Mouse (Mus musculus) embryonic facial prominence, embryonic 13.5 days (tissue): ENCODE data around the gene Epn2. TPM values are rescaled to one million over a fixed set of nuclear protein-coding genes. Genes with fewer than 3 reads are reported as not detected.

Experiments used
- ATAC-seq: fragments of 200-750 bp; cut with Nextera tagmentation; 2 replicates; pipeline ENCODE4 v1.8.0; 2017; ENCODE audit warnings: low read depth; ENCODE audit not compliant: insufficient number of reproducible peaks, insufficient read depth, low FRiP score, low TSS enrichment
- H3K27ac ChIP-seq: fragments of 300-500 bp; sonication (generic); 2 replicates; pipeline ENCODE4 v1.5.1; 2015; ENCODE audit warnings: moderate library complexity, mild to moderate bottlenecking, inconsistent platforms
- H3K27me3 ChIP-seq: fragments of 300-500 bp; sonication (generic); 2 replicates; pipeline ENCODE4 v1.6.1; 2015; ENCODE audit warnings: mild to moderate bottlenecking, inconsistent platforms
- H3K36me3 ChIP-seq: fragments of 300-500 bp; sonication (generic); 2 replicates; pipeline ENCODE4 v1.6.1; 2015; ENCODE audit warnings: mild to moderate bottlenecking, inconsistent platforms
- H3K4me1 ChIP-seq: fragments of 300-500 bp; sonication (generic); 2 replicates; pipeline ENCODE4 v1.6.1; 2015; ENCODE audit warnings: inconsistent platforms
- H3K4me2 ChIP-seq: fragments of 300-500 bp; sonication (generic); 2 replicates; pipeline ENCODE4 v1.6.1; 2015; ENCODE audit warnings: moderate library complexity, mild to moderate bottlenecking, inconsistent platforms
- H3K4me3 ChIP-seq: fragments of 300-500 bp; sonication (generic); 2 replicates; pipeline ENCODE4 v1.5.1; 2015; ENCODE audit warnings: mild to moderate bottlenecking, inconsistent platforms
- H3K9ac ChIP-seq: fragments of 300-500 bp; sonication (generic); 2 replicates; pipeline ENCODE4 v1.6.1; 2015; ENCODE audit warnings: mild to moderate bottlenecking, inconsistent platforms
- H3K9me3 ChIP-seq: fragments of 300-500 bp; sonication (generic); 2 replicates; pipeline ENCODE4 v1.6.1; 2016; ENCODE audit warnings: inconsistent platforms
- WGBS: fragments of 180-500 bp; shearing (Covaris S2); methylation state at CpG from one replicate; pipeline ENCODE4 v1.1.7; 2015; ENCODE audit warnings: mixed read lengths; 5-methylcytosine and 5-hydroxymethylcytosine counted together
- polyA plus RNA-seq: library from polyadenylated mRNA; unstranded; fragments of >200 nt; fragmentation: Nextera tagmentation; extraction: Ambion mirVana; gene quantifications from 2 replicates; pipeline ENCODE4 v1.2.1, GENCODE M21; 2015

Gene Epn2
- polyA plus RNA-seq, 1 experiment from 2014 or later: 30.0 TPM

GRCm38 (mm10) chr11:61476786-61477382, 102.6 kb downstream of the Epn2 start:
- Histone ChIP-seq H3K27me3 (no peaks in the 10 kb centered on the region), H3K4me2 (peak overlapping the region; percentile 45), H3K9me3 (no peaks in the 10 kb centered on the region), H3K9ac (peak overlapping the region; percentile 57; the same call in 1 of the 2 replicates), H3K4me3 (0 out of 2 replicates have a peak overlapping the region, but pooled peaks have one; percentile 10), H3K4me1 (peaks cover 29% of the 10 kb centered on the region), H3K27ac (peak overlapping the region; percentile 44; the same call in 1 of the 2 replicates), H3K36me3 (no peaks in the 10 kb centered on the region)
- 0 out of 2 replicates have a peak, but pooled peaks have one; percentile 17 for ATAC-seq
- WGBS: 45% methylated on average over 12 of the region's 12 CpGs

DNA sequence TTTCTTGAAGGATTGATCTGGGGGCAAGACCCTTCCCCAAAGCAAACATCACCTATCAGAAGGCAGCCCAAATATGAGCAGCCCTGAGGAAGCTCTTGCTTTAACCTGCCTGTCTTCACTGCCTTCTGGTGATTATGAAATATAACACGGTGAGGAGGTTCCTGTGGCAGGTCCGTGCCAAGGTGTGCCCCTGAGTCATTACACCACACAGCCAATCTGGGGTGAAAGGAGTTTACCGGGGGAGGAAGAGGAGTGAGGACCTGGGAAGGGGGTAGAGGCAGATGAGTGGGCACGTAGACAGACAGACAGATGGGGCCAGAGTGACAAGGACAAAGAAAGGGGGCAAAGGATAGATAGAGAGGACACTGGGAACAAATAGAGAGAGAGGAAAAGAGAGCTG, 105.9 kb downstream of the Epn2 start:
- H3K4me1 ChIP-seq: peaks cover 19% of the 10 kb centered on the region
- H3K36me3 ChIP-seq: no peaks in the 10 kb centered on the region
- no peak overlapping the region for H3K4me3 ChIP-seq
- H3K9ac ChIP-seq: no peak overlapping the region
- WGBS: 56% methylated on average over 4 of the region's 4 CpGs
- no peaks in the 10 kb centered on the region for H3K9me3 ChIP-seq
- no peak overlapping the region for H3K4me2 ChIP-seq
- H3K27me3 ChIP-seq: no peaks in the 10 kb centered on the region
- no peak for ATAC-seq
- no peak overlapping the region for H3K27ac ChIP-seq

- H3K4me3 ChIP-seq: no peak overlapping the region
- no peak overlapping the region for H3K27ac ChIP-seq
- no peak overlapping the region for H3K9ac ChIP-seq
- H3K27me3 ChIP-seq: no peaks in the 10 kb centered on the region
- no peaks in the 10 kb centered on the region for H3K9me3 ChIP-seq
- ATAC-seq: no peak
- no peak overlapping the region for H3K4me2 ChIP-seq
- H3K36me3 ChIP-seq: no peaks in the 10 kb centered on the region
- H3K4me1 ChIP-seq: 0 out of 2 replicates have a peak, but pooled peaks cover 3% of the 10 kb centered on the region
Measured at GRCm38 (mm10) chr11:61470880-61471279, 108.6 kb downstream of the Epn2 start.

- Histone ChIP-seq H3K27me3 (no peaks in the 10 kb centered on the region), H3K4me2 (no peak overlapping the region)
Measured at GRCm38 (mm10) chr11:61469317-61469917, 110.1 kb downstream of the Epn2 start.

GRCm38 (mm10) chr11:61468534-61468933, 111.0 kb downstream of the Epn2 start:
- Histone ChIP-seq H3K9ac (no peak overlapping the region), H3K4me3 (no peak overlapping the region), H3K4me2 (no peak overlapping the region), H3K27ac (no peak overlapping the region), H3K27me3 (no peaks in the 10 kb centered on the region), H3K36me3 (no peaks in the 10 kb centered on the region), H3K4me1 (peaks cover 7% of the 10 kb centered on the region; the same call in 1 of the 2 replicates), H3K9me3 (no peaks in the 10 kb centered on the region)
- 83% methylated on average over 4 of the region's 4 CpGs for WGBS
- ATAC-seq: no peak

More at GRCm38 (mm10) chr11:61469317-61469917, 110.1 kb downstream of the Epn2 start:
- Histone ChIP-seq H3K9me3 (no peaks in the 10 kb centered on the region), H3K36me3 (no peaks in the 10 kb centered on the region), H3K9ac (no peak overlapping the region), H3K4me3 (no peak overlapping the region), H3K4me1 (peaks cover 4% of the 10 kb centered on the region; the same call in 1 of the 2 replicates), H3K27ac (no peak overlapping the region)
- ATAC-seq: no peak
- WGBS: 55% methylated on average over 7 of the region's 7 CpGs

Other genes with a start within 250 kb of the Epn2 start
- not detected in 2 replicates for gene Slc47a2, start 236.8 kb downstream of the Epn2 start, polyA plus RNA-seq
- 0.72 and 0.85 TPM in 2 replicates for gene Slc47a1, start 201.3 kb downstream of the Epn2 start, polyA plus RNA-seq
- gene Rnf112, start 125.6 kb downstream of the Epn2 start, polyA plus RNA-seq: 0.76 and 1.3 TPM in 2 replicates
- gene Mfap4, start 94.3 kb downstream of the Epn2 start, polyA plus RNA-seq: 262 and 326 TPM in 2 replicates
- 79.4 and 80.0 TPM in 2 replicates for gene Mapk7, start 85.3 kb downstream of the Epn2 start, polyA plus RNA-seq
- 36.6 and 36.7 TPM in 2 replicates for gene B9d1, start 74.5 kb downstream of the Epn2 start, polyA plus RNA-seq
- 8.3 and 10.1 TPM in 2 replicates for gene Grap, start 73.6 kb upstream of the Epn2 start, polyA plus RNA-seq
- 2.8 and 3.9 TPM in 2 replicates for gene Fam83g, start 104.4 kb upstream of the Epn2 start, polyA plus RNA-seq
- gene Slc5a10, start 141.1 kb upstream of the Epn2 start, polyA plus RNA-seq: not detected in 2 replicates
- 35.0 and 38.1 TPM in 2 replicates for gene Prpsap2, start 182.4 kb upstream of the Epn2 start, polyA plus RNA-seq